Mouse (Mus musculus) liver, embryonic 14.5 days (tissue): ENCODE results near the gene Tubb5. TPM values are rescaled to one million over a fixed set of nuclear protein-coding genes. Genes with fewer than 3 reads are reported as not detected.
A peak's percentile ranks its signal among the peaks of the same experiment; 100 is the strongest.

Experiments used
- ATAC-seq: fragments of 200-750 bp; cut with Nextera tagmentation; 2 replicates; pipeline ENCODE4 v1.8.0; 2017; ENCODE audit warnings: moderate number of reproducible peaks, mild to moderate bottlenecking, moderate library complexity; ENCODE audit not compliant: insufficient read depth
- DNase-seq, 3 experiments: peaks; one replicate each; pipeline ENCODE4 v3.0.0-alpha.2; 2012 to 2013; ENCODE audit warnings: low read depth in 3 of 3, low spot score in 3 of 3
- H3K27ac ChIP-seq: fragments of 300-500 bp; sonication (generic); 2 replicates; pipeline ENCODE4 v1.5.1; 2014; ENCODE audit warnings: moderate library complexity, mild to moderate bottlenecking, control low read depth, inconsistent platforms
- H3K27me3 ChIP-seq: fragments of 300-500 bp; sonication (generic); 2 replicates; pipeline ENCODE4 v1.6.1; 2014; ENCODE audit warnings: mild to moderate bottlenecking, low read length, moderate library complexity; ENCODE audit not compliant: control insufficient read depth, insufficient read depth
- H3K36me3 ChIP-seq: fragments of 300-500 bp; sonication (generic); replicated peaks from 2 replicates; pipeline ENCODE4 v1.6.1; 2014; ENCODE audit warnings: low read depth; ENCODE audit not compliant: control insufficient read depth, insufficient read depth
- H3K4me1 ChIP-seq, 2 experiments: fragments of 200-500 bp in 1 of 2; fragments of 300-500 bp in 1 of 2; sonication (generic) in 1 of 2; replicated peaks; 2 replicates each; pipeline ENCODE4 v1.6.1; 2012 to 2014; ENCODE audit warnings: antibody characterized with exemption in 1 of 2, inconsistent platforms in 1 of 2, low read length in 1 of 2; ENCODE audit not compliant: control insufficient read depth in 2 of 2, insufficient read depth in 2 of 2
- H3K4me2 ChIP-seq: fragments of 300-500 bp; sonication (generic); 2 replicates; pipeline ENCODE4 v1.6.1; 2014; ENCODE audit warnings: low read depth, mild to moderate bottlenecking, control low read depth, moderate library complexity
- H3K4me3 ChIP-seq, 2 experiments: fragments of 200-500 bp in 1 of 2; fragments of 300-500 bp in 1 of 2; sonication (generic) in 1 of 2; 2 replicates each; pipeline ENCODE4 v1.5.1; 2012 to 2014; ENCODE audit warnings: low read depth in 2 of 2, low read length in 2 of 2, mild to moderate bottlenecking in 2 of 2, control low read depth in 1 of 2, inconsistent platforms in 1 of 2, moderate library complexity in 1 of 2; ENCODE audit not compliant: insufficient read depth in 1 of 2
- H3K9ac ChIP-seq: fragments of 300-500 bp; sonication (generic); replicated peaks from 2 replicates; pipeline ENCODE4 v1.6.1; 2014; ENCODE audit warnings: mild to moderate bottlenecking, control low read depth, moderate library complexity
- H3K9me3 ChIP-seq: fragments of 300-500 bp; sonication (generic); 2 replicates; pipeline ENCODE4 v1.6.1; 2016; ENCODE audit warnings: low read length, mixed read lengths; ENCODE audit not compliant: control insufficient read depth
- CTCF ChIP-seq: IDR thresholded peaks from 2 replicates; pipeline ENCODE4 v1.5.1; 2016; ENCODE audit warnings: antibody characterized with exemption, low read depth, control low read depth
- EP300 ChIP-seq: IDR thresholded peaks from 2 replicates; pipeline ENCODE4 v1.6.1; 2016; ENCODE audit warnings: antibody characterized with exemption, low read depth
- WGBS: fragments of 180-500 bp; shearing (Covaris S2); extraction: QIAGEN DNeasy Blood & Tissue Kit; methylation state at CpG from one replicate; pipeline ENCODE4 v1.1.7; 2014; ENCODE audit not compliant: insufficient replicate concordance; 5-methylcytosine and 5-hydroxymethylcytosine counted together
- polyA plus RNA-seq, 2 experiments: library from polyadenylated mRNA; depleted of rRNA in 1 of 2; stranded (reverse) in 1 of 2; unstranded in 1 of 2; fragments of >200 nt; fragmentation: Nextera tagmentation in 1 of 2; extraction: Ambion mirVana in 1 of 2; gene quantifications; 2 replicates each; pipeline versions ENCODE4 v1.2.1 to v1.2.3; 2012 to 2014

The Tubb5 gene
- polyA plus RNA-seq, 2 experiments, result 330 to 467 TPM

DNA sequence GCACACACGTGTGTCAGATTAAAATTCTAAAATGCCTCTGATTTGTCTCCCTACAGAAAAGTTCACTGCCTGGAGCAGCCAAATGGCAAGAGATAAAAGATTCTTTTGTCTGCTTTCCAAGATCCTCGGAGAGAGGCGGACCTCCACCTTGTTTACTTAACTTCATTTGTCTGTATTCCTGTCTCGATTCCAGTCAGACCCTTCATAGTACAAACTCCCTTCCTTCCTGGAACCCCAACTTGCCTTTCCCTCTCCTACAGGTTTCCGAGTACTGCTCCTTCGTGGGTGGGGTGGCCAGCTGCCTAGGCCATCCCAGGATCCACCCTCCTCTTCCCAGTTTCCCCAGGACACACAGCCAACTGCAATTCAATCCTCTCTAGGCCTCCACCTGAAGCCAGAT is 35.1 kb downstream of the Tubb5 start:
- Histone ChIP-seq H3K4me3 (no peak overlapping the region), H3K36me3 (no peaks in the 10 kb centered on the region), H3K27ac (no peak overlapping the region), H3K27me3 (no peaks in the 10 kb centered on the region), H3K9ac (no peak overlapping the region), H3K9me3 (no peaks in the 10 kb centered on the region), H3K4me1 (0 out of 4 replicates have a peak, but pooled peaks cover 0 to 4% of the 10 kb centered on the region in 2 experiments), H3K4me2 (no peak overlapping the region)
- no peak for DNase-seq
- WGBS, result 58% methylated on average over 6 of the region's 6 CpGs
- no peak for TF ChIP-seq EP300
- no peak for TF ChIP-seq CTCF
- ATAC-seq, result no peak

DNA sequence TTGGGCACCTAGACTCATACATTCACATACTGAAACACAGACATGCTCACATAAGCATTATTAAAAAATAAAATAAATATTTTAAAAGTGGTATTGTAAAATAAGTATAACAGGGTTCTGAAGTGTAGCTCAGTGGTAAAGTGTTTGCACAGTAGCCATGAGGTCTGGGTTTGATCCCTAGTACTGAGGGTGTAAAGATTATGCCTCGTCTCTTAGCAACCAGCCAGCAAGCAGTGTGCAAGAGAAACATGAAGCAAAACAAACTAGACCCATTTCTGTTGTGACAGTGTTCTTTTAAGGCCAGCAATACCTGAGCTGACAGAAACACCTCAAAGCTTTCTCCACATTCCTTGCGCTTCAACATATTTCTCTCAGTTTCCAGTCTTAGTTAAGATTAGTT is 37.2 kb downstream of the Tubb5 start:
- Histone ChIP-seq H3K9me3 (no peaks in the 10 kb centered on the region), H3K27ac (no peak overlapping the region), H3K9ac (no peak overlapping the region), H3K4me2 (no peak overlapping the region), H3K36me3 (no peaks in the 10 kb centered on the region), H3K4me1 (peaks cover 0 to 10% of the 10 kb centered on the region in 2 experiments; a peak in 1 of 4 replicates), H3K4me3 (no peak overlapping the region), H3K27me3 (no peaks in the 10 kb centered on the region)
- TF ChIP-seq EP300, result no peak
- DNase-seq, result no peak
- 60% methylated on average over 2 of the region's 2 CpGs for WGBS
- ATAC-seq, result no peak

DNA sequence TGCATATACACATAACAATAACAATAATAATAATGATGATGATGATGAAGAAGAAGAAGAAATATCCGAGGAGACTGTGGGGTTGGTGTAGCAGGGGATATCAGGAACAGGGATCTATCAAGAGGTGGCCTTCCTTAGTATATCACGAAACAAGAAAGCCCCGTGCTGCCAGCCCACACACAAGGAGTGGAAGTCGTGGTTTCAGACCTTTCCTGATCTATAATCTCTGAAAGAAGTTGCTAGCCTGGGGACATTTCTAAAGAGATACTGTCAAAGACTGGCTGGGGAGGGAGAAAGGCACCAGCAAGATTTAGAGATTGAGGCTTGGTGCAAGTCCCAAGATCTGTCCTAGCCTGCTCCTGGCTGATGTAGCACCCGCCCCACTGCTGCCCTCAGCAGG is 41.3 kb downstream of the Tubb5 start:
- Histone ChIP-seq H3K9ac (no peak overlapping the region), H3K27ac (no peak overlapping the region), H3K4me2 (no peak overlapping the region), H3K27me3 (no peaks in the 10 kb centered on the region), H3K9me3 (no peaks in the 10 kb centered on the region), H3K4me3 (no peak overlapping the region), H3K4me1 (peaks cover 2 to 23% of the 10 kb centered on the region in 2 experiments; a peak in 3 of 4 replicates), H3K36me3 (no peaks in the 10 kb centered on the region)
- DNase-seq (no peak), ATAC-seq (no peak)
- TF ChIP-seq CTCF (no peak), EP300 (no peak)
- WGBS, result 17% methylated on average over 5 of the region's 5 CpGs

DNA sequence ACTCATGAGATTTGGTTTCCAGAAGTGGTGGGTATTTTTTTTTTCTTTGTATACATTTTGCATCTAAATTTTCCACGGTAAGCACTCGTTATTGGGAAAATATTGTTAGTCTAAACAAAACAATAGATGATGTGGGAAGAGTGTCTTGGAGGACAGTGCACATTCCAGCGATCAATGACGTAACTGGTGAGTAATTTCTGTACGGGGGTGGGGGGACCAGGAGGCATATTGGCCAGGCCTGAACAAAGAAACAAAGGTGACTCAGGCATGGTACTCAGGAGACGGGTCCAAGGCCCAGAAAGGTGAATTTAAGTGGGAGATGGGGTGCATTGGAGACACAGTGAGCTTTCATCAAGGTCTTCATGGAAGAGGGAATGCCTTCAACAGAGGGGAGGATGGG is 42.5 kb downstream of the Tubb5 start:
- no peak for TF ChIP-seq CTCF
- no peak for TF ChIP-seq EP300
- ATAC-seq (no peak), DNase-seq (no peak)
- Histone ChIP-seq H3K4me3 (no peak overlapping the region), H3K4me2 (no peak overlapping the region), H3K27ac (no peak overlapping the region), H3K27me3 (no peaks in the 10 kb centered on the region), H3K9me3 (no peaks in the 10 kb centered on the region), H3K4me1 (peaks cover 2 to 20% of the 10 kb centered on the region in 2 experiments; a peak in 3 of 4 replicates), H3K9ac (no peak overlapping the region), H3K36me3 (no peaks in the 10 kb centered on the region)
- WGBS, result 65% methylated on average over 6 of the region's 6 CpGs

DNA sequence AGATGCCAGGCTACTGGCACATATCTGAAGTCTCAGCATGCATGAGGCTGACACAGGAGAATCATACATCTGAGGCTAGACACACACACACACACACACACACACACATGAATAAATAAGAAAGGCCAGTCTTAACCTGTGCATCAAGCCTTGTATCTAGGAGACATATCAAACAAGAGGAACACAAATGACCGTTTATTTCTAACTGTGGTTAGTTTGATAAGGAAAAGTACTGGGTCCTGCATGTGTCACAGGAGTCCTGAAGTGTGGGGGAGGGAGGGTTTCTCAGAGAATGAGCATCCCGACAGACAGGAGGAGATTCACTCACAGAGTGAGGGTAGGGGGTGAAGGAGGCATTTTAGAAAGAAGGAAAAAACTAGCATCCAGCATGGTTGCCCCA is 43.0 kb downstream of the Tubb5 start:
- H3K27me3 ChIP-seq, result no peaks in the 10 kb centered on the region
- H3K36me3 ChIP-seq, result no peaks in the 10 kb centered on the region
- H3K9me3 ChIP-seq, result no peaks in the 10 kb centered on the region
- H3K9ac ChIP-seq, result no peak overlapping the region
- H3K4me2 ChIP-seq, result no peak overlapping the region
- no peak overlapping the region for H3K4me3 ChIP-seq
- no peak for DNase-seq
- WGBS, result 13% methylated on average over 2 of the region's 2 CpGs
- TF ChIP-seq EP300, result peak; percentile 70
- no peak for TF ChIP-seq CTCF
- H3K4me1 ChIP-seq, result peaks cover 2 to 20% of the 10 kb centered on the region in 2 experiments; a peak in 3 of 4 replicates
- H3K27ac ChIP-seq, result no peak overlapping the region
- ATAC-seq, result peak; percentile 67
